Mouse (Mus musculus) spleen, adult 2 months (tissue): Measurements from ENCODE around the gene Bckdk. TPM values are rescaled to one million over a fixed set of nuclear protein-coding genes. Genes with fewer than 3 reads are reported as not detected.

Source experiments
- DNase-seq, 2 experiments: peaks; one replicate each; pipeline versions ENCODE4 v3.0.0 to v3.0.0-alpha.2; 2012 to 2021; ENCODE audit warnings: low spot score in 2 of 2, low read depth in 1 of 2
- H3K27ac ChIP-seq: fragments of 200-500 bp; 2 replicates; pipeline ENCODE4 v1.5.1; 2012; ENCODE audit warnings: low read length, inconsistent platforms; ENCODE audit not compliant: insufficient read depth
- H3K27me3 ChIP-seq: fragments of 200-500 bp; 2 replicates; pipeline ENCODE4 v1.6.1; 2012; ENCODE audit warnings: mild to moderate bottlenecking, moderate library complexity, low read length, inconsistent platforms; ENCODE audit not compliant: control insufficient read depth, insufficient read depth
- H3K36me3 ChIP-seq: fragments of 200-500 bp; 2 replicates; pipeline ENCODE4 v1.6.1; 2012; ENCODE audit warnings: mild to moderate bottlenecking, low read length, inconsistent platforms; ENCODE audit not compliant: control insufficient read depth, insufficient read depth
- H3K4me1 ChIP-seq: fragments of 200-500 bp; 2 replicates; pipeline ENCODE4 v1.6.1; 2011; ENCODE audit warnings: inconsistent platforms; ENCODE audit not compliant: control insufficient read depth, insufficient read depth, insufficient read length
- H3K4me3 ChIP-seq: fragments of 200-500 bp; 2 replicates; pipeline ENCODE4 v1.5.1; 2011; ENCODE audit warnings: mild to moderate bottlenecking, inconsistent platforms; ENCODE audit not compliant: insufficient read depth, insufficient read length; ENCODE audit errors: extremely low read depth
- CTCF ChIP-seq: fragments of 200-500 bp; IDR thresholded peaks from 2 replicates; pipeline ENCODE4 v1.5.1; 2011; ENCODE audit warnings: mild to moderate bottlenecking, inconsistent platforms; ENCODE audit not compliant: insufficient read depth, insufficient read length, insufficient replicate concordance; ENCODE audit errors: extremely low read depth
- POLR2A ChIP-seq: fragments of 200-500 bp; IDR thresholded peaks from 2 replicates; pipeline ENCODE4 v1.6.1; 2011; ENCODE audit warnings: low read depth, low read length, inconsistent platforms
- WGBS: fragments of 180-500 bp; shearing (Covaris S2); methylation state at CpG from one replicate; pipeline ENCODE4 v1.1.7; 2018; 5-methylcytosine and 5-hydroxymethylcytosine counted together
- polyA plus RNA-seq: library from polyadenylated mRNA; depleted of rRNA; stranded (reverse); fragments of >200 nt; gene quantifications from 2 replicates; pipeline ENCODE4 v1.2.3, GENCODE M21; 2012; rRNA removed

Bckdk gene
- 59.9 and 70.8 TPM in 2 replicates for polyA plus RNA-seq

GRCm38 (mm10) chr7:127903971-127904796 lies at the start of gene Bckdk:
Gene Bckdk (plus strand): TSS chr7:127904082.
- WGBS: 6% methylated on average over 38 of the region's 38 CpGs
- H3K4me1 ChIP-seq: no peaks in the 10 kb centered on the region; the same call in 1 of the 2 replicates
- peak in 1 of 2 experiments; percentile 70 for DNase-seq
- peak within 1 kb of the TSS; percentile 77 for H3K4me3 ChIP-seq
- TF ChIP-seq CTCF: no peak
- peak; percentile 63 for TF ChIP-seq POLR2A
- peaks cover 19% of the 10 kb centered on the region for H3K36me3 ChIP-seq
- H3K27me3 ChIP-seq: no peaks in the 10 kb centered on the region
- H3K27ac ChIP-seq: peak within 1 kb of the TSS; percentile 60

DNA sequence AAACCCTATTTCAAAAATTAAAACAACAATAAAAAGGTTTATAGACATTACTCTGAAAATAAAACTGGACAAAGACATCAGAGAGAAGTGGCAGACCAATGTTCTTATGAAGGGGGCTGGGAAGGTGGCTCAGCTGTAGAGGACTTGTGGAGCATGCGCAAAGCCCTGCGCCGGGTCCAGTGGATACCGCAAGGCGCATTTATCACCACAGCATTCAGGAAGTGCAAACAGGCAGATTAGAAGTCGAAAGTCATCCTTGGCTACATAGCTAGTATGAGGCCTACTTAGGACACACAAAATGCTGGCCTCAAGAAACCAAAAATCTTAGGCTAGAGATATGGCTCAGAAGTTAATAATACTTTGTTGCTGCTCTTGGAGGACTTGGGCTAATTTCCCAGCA lies 45.6 kb upstream of the Bckdk start:
- no peaks in the 10 kb centered on the region for H3K36me3 ChIP-seq
- DNase-seq: no peak
- 77% methylated on average over 6 of the region's 6 CpGs for WGBS
- no peaks in the 10 kb centered on the region for H3K27me3 ChIP-seq
- no peak for TF ChIP-seq POLR2A
- no peak for TF ChIP-seq CTCF
- no peak overlapping the region for H3K27ac ChIP-seq
- H3K4me1 ChIP-seq: no peaks in the 10 kb centered on the region
- H3K4me3 ChIP-seq: no peak overlapping the region

GRCm38 (mm10) chr7:127866434-127866833 lies 37.4 kb upstream of the Bckdk start:
- no peak overlapping the region for H3K27ac ChIP-seq
- DNase-seq: no peak
- H3K36me3 ChIP-seq: peaks cover 17% of the 10 kb centered on the region
- no peaks in the 10 kb centered on the region for H3K27me3 ChIP-seq
- no peak for TF ChIP-seq POLR2A
- no peak for TF ChIP-seq CTCF
- WGBS: 97% methylated on average over 12 of the region's 12 CpGs
- H3K4me1 ChIP-seq: no peaks in the 10 kb centered on the region
- no peak overlapping the region for H3K4me3 ChIP-seq

- no peak overlapping the region for H3K27ac ChIP-seq
- no peak for DNase-seq
- H3K27me3 ChIP-seq: no peaks in the 10 kb centered on the region
- no peak overlapping the region for H3K4me3 ChIP-seq
- 97% methylated on average over 18 of the region's 18 CpGs for WGBS
- TF ChIP-seq CTCF: no peak
- no peak for TF ChIP-seq POLR2A
- peaks cover 17% of the 10 kb centered on the region for H3K36me3 ChIP-seq
- H3K4me1 ChIP-seq: peaks cover 5% of the 10 kb centered on the region; the same call in 1 of the 2 replicates
Measured at GRCm38 (mm10) chr7:127867641-127868040, 36.2 kb upstream of the Bckdk start.

GRCm38 (mm10) chr7:127869149-127869810 lies 34.6 kb upstream of the Bckdk start:
- no peak overlapping the region for H3K27ac ChIP-seq
- DNase-seq: no peak
- no peak overlapping the region for H3K4me3 ChIP-seq
- peaks cover 17% of the 10 kb centered on the region for H3K36me3 ChIP-seq
- TF ChIP-seq CTCF (no peak), POLR2A (no peak)
- no peaks in the 10 kb centered on the region for H3K27me3 ChIP-seq
- peaks cover 7% of the 10 kb centered on the region; the same call in 1 of the 2 replicates for H3K4me1 ChIP-seq
- WGBS: 90% methylated on average over 3 of the region's 3 CpGs

- no peak for TF ChIP-seq POLR2A
- TF ChIP-seq CTCF: no peak
- Histone ChIP-seq H3K4me3 (no peak overlapping the region), H3K36me3 (peaks cover 17% of the 10 kb centered on the region), H3K27ac (no peak overlapping the region), H3K27me3 (no peaks in the 10 kb centered on the region), H3K4me1 (peaks cover 12% of the 10 kb centered on the region; the same call in 1 of the 2 replicates)
- 79% methylated on average over 5 of the region's 5 CpGs for WGBS
- no peak for DNase-seq
Measured at GRCm38 (mm10) chr7:127870136-127870821, 33.6 kb upstream of the Bckdk start.
